Mouse (Mus musculus): ENCODE results near the gene Ipo4. TPM values are rescaled to one million over a fixed set of nuclear protein-coding genes. Genes with fewer than 3 reads are reported as not detected.

The Ipo4 gene
- 49.8 TPM for polyA plus RNA-seq (2017; shearing (Covaris generic))

GRCm38 (mm10) chr14:55635523-55636007 lies at the start of gene Ipo4:
TSS of gene Ipo4 (minus strand) at chr14:55635957.

GRCm38 (mm10) chr14:55681160-55682117 lies 45.7 kb upstream of the Ipo4 start, which contains the start of gene Tinf2:
TSS of gene Tinf2 (minus strand) at chr14:55681820.

GRCm38 (mm10) chr14:55671833-55672740 lies 36.3 kb upstream of the Ipo4 start, which contains the start of the genes Gmpr2 and Nedd8:
TSS of gene Gmpr2 (plus strand) at chr14:55671941.
TSS of gene Nedd8 (minus strand) at chr14:55672124.

GRCm38 (mm10) chr14:55659960-55660573 lies 24.3 kb upstream of the Ipo4 start, which contains the start of gene Mdp1:
TSS of gene Mdp1 (minus strand) at chr14:55660508.

GRCm38 (mm10) chr14:55649884-55650283 lies 14.1 kb upstream of the Ipo4 start, which contains the start of gene Tssk4:
TSS of gene Tssk4 (plus strand) at chr14:55650184.

GRCm38 (mm10) chr14:55643060-55643907 lies 7.5 kb upstream of the Ipo4 start, which contains the start of gene Tm9sf1:
TSS of gene Tm9sf1 (minus strand) at chr14:55643806.

GRCm38 (mm10) chr14:55637795-55638194 lies 2.0 kb upstream of the Ipo4 start, which contains the start of gene Gm49378:
TSS of gene Gm49378 (minus strand) at chr14:55637895.

GRCm38 (mm10) chr14:55617822-55618221 lies 17.9 kb downstream of the Ipo4 start, which contains the start of gene Rec8:
TSS of gene Rec8 (plus strand) at chr14:55618037.

GRCm38 (mm10) chr14:55603271-55603632 lies 32.5 kb downstream of the Ipo4 start, which contains the start of gene Irf9:
TSS of gene Irf9 (plus strand) at chr14:55603571.

GRCm38 (mm10) chr14:55591331-55591891 lies 44.3 kb downstream of the Ipo4 start, which contains the start of gene Rnf31:
TSS of gene Rnf31 (plus strand) at chr14:55591708.

GRCm38 (mm10) chr14:55590748-55591330 lies 44.9 kb downstream of the Ipo4 start, which contains the start of gene Psme2:
TSS of gene Psme2 (minus strand) at chr14:55591113.

GRCm38 (mm10) chr14:55584702-55585565 lies 50.8 kb downstream of the Ipo4 start, which contains the start of gene Emc9:
TSS of gene Emc9 (minus strand) at chr14:55585302.

GRCm38 (mm10) chr14:55577871-55578667 lies 57.7 kb downstream of the Ipo4 start, which contains the start of gene Psme1:
TSS of gene Psme1 (plus strand) at chr14:55578123.

Other genes starting within 250 kb of the Ipo4 start
- gene Dhrs4, start 157.2 kb downstream of the Ipo4 start, polyA plus RNA-seq (2017; shearing (Covaris generic)), result 28.5 TPM
- not detected for gene Carmil3, start 145.3 kb downstream of the Ipo4 start, polyA plus RNA-seq (2017; shearing (Covaris generic))
- gene Cpne6, start 125.5 kb downstream of the Ipo4 start, polyA plus RNA-seq (2017; shearing (Covaris generic)), result 0.40 TPM
- gene Nrl, start 111.0 kb downstream of the Ipo4 start, polyA plus RNA-seq (2017; shearing (Covaris generic)), result 0.23 TPM
- gene Pck2, start 95.7 kb downstream of the Ipo4 start, polyA plus RNA-seq (2017; shearing (Covaris generic)), result 7.2 TPM
- gene Dcaf11, start 76.0 kb downstream of the Ipo4 start, polyA plus RNA-seq (2017; shearing (Covaris generic)), result 110 TPM
- 4.5 TPM for gene A730061H03Rik, start 75.6 kb downstream of the Ipo4 start, polyA plus RNA-seq (2017; shearing (Covaris generic))
- gene Fitm1, start 60.3 kb downstream of the Ipo4 start, polyA plus RNA-seq (2017; shearing (Covaris generic)), result not detected
- 748 TPM for gene Psme1, start 57.8 kb downstream of the Ipo4 start, polyA plus RNA-seq (2017; shearing (Covaris generic))
- 15.3 TPM for gene Emc9, start 50.7 kb downstream of the Ipo4 start, polyA plus RNA-seq (2017; shearing (Covaris generic))
- gene Psme2, start 44.8 kb downstream of the Ipo4 start, polyA plus RNA-seq (2017; shearing (Covaris generic)), result 573 TPM
- 49.5 TPM for gene Rnf31, start 44.2 kb downstream of the Ipo4 start, polyA plus RNA-seq (2017; shearing (Covaris generic))
- 49.4 TPM for gene Irf9, start 32.4 kb downstream of the Ipo4 start, polyA plus RNA-seq (2017; shearing (Covaris generic))
- gene Rec8, start 17.9 kb downstream of the Ipo4 start, polyA plus RNA-seq (2017; shearing (Covaris generic)), result 0.50 TPM
- gene Gm49378, start 1.9 kb upstream of the Ipo4 start, polyA plus RNA-seq (2017; shearing (Covaris generic)), result 2.1 TPM
- gene Tm9sf1, start 7.8 kb upstream of the Ipo4 start, polyA plus RNA-seq (2017; shearing (Covaris generic)), result 74.7 TPM
- 0.51 TPM for gene Tssk4, start 14.2 kb upstream of the Ipo4 start, polyA plus RNA-seq (2017; shearing (Covaris generic))
- gene Mdp1, start 24.6 kb upstream of the Ipo4 start, polyA plus RNA-seq (2017; shearing (Covaris generic)), result 44.7 TPM
- 33.1 TPM for gene Gmpr2, start 36.0 kb upstream of the Ipo4 start, polyA plus RNA-seq (2017; shearing (Covaris generic))
- 239 TPM for gene Nedd8, start 36.2 kb upstream of the Ipo4 start, polyA plus RNA-seq (2017; shearing (Covaris generic))
- gene Tinf2, start 45.9 kb upstream of the Ipo4 start, polyA plus RNA-seq (2017; shearing (Covaris generic)), result 189 TPM
- not detected for gene Tgm1, start 78.0 kb upstream of the Ipo4 start, polyA plus RNA-seq (2017; shearing (Covaris generic))
- gene Rabggta, start 86.3 kb upstream of the Ipo4 start, polyA plus RNA-seq (2017; shearing (Covaris generic)), result 85.5 TPM
- 23.0 TPM for gene Dhrs1, start 109.7 kb upstream of the Ipo4 start, polyA plus RNA-seq (2017; shearing (Covaris generic))
- gene Nop9, start 109.7 kb upstream of the Ipo4 start, polyA plus RNA-seq (2017; shearing (Covaris generic)), result 49.5 TPM
- gene Cideb, start 122.5 kb upstream of the Ipo4 start, polyA plus RNA-seq (2017; shearing (Covaris generic)), result not detected
- 0.21 TPM for gene Ltb4r2, start 125.5 kb upstream of the Ipo4 start, polyA plus RNA-seq (2017; shearing (Covaris generic))
- gene Ltb4r1, start 130.0 kb upstream of the Ipo4 start, polyA plus RNA-seq (2017; shearing (Covaris generic)), result not detected
- not detected for gene Adcy4, start 148.1 kb upstream of the Ipo4 start, polyA plus RNA-seq (2017; shearing (Covaris generic))
- gene Ripk3, start 152.9 kb upstream of the Ipo4 start, polyA plus RNA-seq (2017; shearing (Covaris generic)), result 74.2 TPM
- gene Nfatc4, start 187.2 kb upstream of the Ipo4 start, polyA plus RNA-seq (2017; shearing (Covaris generic)), result 0.37 TPM
- 0.21 TPM for gene Nynrin, start 218.1 kb upstream of the Ipo4 start, polyA plus RNA-seq (2017; shearing (Covaris generic))
- gene Cbln3, start 248.4 kb upstream of the Ipo4 start, polyA plus RNA-seq (2017; shearing (Covaris generic)), result 0.18 TPM
- 104 TPM for gene Khnyn, start 249.0 kb upstream of the Ipo4 start, polyA plus RNA-seq (2017; shearing (Covaris generic))